Mouse (Mus musculus) cerebellum, adult 2 months (tissue): Measurements from ENCODE around the gene Perp.

ENCODE experiments used
- CTCF ChIP-seq: fragments of 200-500 bp; IDR thresholded peaks from 2 replicates; pipeline ENCODE4 v1.5.1; 2011; ENCODE audit warnings: low read depth, mild to moderate bottlenecking, control low read depth, low read length, moderate library complexity, borderline replicate concordance; ENCODE audit not compliant: insufficient read depth
- POLR2A ChIP-seq: fragments of 200-500 bp; IDR thresholded peaks from 2 replicates; pipeline ENCODE4 v1.6.1; 2011; ENCODE audit warnings: low read length, control low read depth, borderline replicate concordance; ENCODE audit not compliant: insufficient read depth

- TF ChIP-seq CTCF (no peak), POLR2A (no peak)
Observed at GRCm38 (mm10) chr10:18876211-18876610, 31.4 kb downstream of the Perp start.
